Mouse (Mus musculus): ENCODE results near the gene Pirb.
"Not testable (repeated sequence)": the region's sequence is repeated elsewhere in the genome, so short reads cannot be mapped to it uniquely, and the experiment has no call there.

The Pirb gene

DNA sequence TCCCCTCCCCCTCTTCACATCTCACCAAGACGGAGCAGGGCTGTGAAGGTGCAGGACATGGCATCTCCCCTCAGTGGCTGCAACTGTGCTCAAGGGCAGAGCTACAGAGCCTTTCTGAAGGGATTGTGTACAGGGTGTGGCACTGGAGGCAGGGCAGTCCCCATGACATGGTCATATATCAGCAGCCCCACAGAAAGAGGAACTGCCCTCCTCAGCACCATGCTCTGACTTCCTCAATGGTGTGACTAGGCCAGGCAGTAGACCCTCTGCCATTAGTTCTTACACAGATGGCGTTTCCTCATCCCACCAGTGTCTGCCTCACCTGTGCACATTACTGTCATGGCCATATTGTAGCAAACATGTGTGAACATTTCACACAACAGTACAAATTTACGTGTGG, at the start of gene Pirb:
Gene Pirb, minus strand, starts transcription at position 124 of the 400 bp plus-strand sequence.
- not testable (repeated sequence) for DNase-seq (ENCODE audit: low spot score)

DNA sequence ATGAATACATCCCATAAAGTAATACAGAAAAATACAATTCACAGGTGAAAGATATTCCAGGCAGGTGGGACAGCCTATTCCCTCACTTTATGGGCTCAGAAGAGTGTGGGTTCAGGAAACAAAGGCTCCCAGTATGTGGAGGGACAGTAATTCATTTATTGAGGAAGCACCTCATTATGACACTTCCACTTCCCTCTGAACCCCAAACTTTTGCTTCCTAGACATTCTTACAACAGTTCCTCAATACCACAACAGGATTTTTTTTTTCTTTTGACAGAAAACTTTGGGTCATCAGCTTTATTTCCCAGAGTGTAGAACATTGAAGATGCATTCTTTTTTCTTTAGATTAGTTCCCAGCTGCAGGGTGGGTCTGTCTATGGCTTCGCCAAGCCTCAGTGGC, 12.5 kb upstream of the Pirb start:
- not testable (repeated sequence) for DNase-seq (ENCODE audit: low spot score)

DNA sequence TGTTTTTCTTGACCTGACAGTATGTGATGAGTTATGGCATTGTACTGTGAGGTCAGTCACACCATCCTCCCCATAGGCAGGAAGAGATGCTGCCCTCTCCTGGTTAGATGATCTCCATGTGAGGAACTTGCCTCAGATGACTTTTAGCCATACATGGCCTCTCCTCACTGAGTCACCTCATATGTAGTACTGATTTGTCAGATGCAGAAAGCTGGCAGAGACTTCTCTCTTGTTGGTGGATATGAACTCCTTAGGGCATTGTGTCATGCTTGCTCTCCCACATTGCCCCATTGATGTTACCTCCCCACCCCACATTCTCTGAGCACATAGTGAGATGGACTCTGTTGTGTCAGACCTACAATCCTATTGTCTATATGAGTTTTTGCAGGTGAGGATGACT, 5.3 kb upstream of the Pirb start:
- not testable (repeated sequence) for DNase-seq (ENCODE audit: low spot score)

DNA sequence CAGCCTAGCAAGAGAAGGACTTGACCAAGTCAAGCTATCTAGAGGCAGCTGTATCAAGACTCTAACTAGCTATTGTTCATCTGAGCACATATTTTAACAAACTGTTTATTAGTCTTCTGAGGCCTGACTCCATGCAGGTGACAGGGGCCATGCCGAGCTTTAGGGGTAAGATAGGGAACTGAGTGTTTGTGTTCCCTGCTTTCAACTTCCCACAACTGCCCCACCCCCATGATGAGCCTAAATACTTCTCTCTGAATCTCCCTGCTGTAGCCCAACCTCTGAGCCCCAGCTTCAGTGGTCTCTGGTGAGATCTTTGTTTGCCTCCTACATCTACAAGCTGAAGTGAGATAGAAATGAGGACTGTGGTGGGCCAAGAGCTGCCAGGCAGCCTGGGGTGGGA, 4.9 kb downstream of the Pirb start:
- no peak for DNase-seq (ENCODE audit: low spot score)

DNA sequence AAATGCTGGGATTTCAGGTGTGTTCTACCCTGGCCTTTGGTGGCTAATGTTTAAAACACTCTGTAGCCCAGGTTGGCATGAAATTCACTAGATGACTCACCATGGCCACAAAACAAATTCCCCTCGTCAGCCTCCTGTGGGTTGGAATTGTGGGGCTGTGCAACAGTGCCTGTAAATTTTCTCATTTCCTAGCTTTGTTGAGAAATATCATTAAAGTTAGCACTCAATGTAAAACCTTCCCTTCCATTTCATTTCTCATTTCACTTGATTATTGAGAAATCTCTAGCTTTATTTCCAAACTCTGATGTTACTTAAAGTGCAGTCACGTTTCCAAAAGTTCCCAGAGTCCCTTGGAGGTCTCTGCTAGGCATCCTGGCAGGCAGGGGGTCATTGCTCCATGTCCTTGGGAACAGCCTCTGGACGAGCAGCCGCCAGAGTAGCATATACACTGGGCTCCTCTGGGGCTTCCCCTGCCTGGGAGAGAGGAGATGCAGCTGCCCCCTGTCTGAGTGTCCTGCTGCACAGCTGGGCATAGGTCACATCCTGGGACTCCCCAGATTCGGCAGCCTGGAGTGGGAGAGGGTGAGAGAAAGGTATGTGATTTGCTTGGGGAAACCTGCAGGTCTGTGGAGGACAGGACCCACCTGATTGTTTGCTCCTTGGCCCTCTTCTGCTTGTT, 7.8 kb downstream of the Pirb start:
- no peak for DNase-seq (ENCODE audit: low spot score)

DNA sequence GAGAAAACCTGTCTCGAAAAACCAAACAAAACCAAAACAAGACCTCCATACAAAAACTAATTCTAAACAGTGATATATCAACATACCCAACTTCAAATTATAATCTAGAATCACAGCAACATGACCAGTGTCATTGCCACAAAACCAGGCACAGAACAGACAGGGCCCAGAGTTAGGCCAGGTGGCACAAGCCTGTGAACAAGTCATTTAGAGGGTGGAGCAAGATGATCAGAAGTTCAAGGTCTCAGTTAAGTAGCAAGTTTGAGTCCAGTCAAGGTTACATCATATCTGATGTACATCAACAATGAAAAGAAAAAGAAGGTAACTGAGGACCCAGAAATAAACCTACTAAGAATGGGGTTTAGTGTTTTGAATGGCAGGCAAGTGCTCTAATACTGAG, 11.2 kb downstream of the Pirb start:
- no peak for DNase-seq (ENCODE audit: low spot score)

DNA sequence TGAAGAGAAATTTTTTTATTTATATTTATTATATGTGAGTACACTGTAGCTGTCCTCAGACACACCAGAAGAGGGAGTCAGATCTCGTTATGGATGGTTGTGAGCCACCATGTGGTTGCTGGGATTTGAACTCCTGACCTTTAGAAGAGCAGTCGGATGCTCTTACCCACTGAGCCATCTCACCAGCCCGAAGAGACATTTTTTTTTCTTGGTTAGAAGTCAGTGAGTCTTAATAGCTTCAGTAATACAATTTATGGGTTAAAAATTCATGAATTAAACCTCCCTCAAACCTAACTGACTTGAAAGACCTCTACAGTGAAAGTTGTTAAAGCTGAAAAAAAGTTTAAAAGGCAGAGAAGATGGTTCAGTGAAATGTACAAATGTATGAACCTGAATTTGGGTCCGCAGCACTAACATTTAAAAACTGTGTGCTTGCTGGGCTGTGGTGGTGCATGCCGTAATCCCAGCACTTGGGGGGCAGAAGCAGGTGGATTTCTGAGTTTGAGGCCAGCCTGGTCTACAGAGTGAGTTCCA, 11.7 kb downstream of the Pirb start:
- DNase-seq (ENCODE audit: low spot score), result not testable (repeated sequence)

DNA sequence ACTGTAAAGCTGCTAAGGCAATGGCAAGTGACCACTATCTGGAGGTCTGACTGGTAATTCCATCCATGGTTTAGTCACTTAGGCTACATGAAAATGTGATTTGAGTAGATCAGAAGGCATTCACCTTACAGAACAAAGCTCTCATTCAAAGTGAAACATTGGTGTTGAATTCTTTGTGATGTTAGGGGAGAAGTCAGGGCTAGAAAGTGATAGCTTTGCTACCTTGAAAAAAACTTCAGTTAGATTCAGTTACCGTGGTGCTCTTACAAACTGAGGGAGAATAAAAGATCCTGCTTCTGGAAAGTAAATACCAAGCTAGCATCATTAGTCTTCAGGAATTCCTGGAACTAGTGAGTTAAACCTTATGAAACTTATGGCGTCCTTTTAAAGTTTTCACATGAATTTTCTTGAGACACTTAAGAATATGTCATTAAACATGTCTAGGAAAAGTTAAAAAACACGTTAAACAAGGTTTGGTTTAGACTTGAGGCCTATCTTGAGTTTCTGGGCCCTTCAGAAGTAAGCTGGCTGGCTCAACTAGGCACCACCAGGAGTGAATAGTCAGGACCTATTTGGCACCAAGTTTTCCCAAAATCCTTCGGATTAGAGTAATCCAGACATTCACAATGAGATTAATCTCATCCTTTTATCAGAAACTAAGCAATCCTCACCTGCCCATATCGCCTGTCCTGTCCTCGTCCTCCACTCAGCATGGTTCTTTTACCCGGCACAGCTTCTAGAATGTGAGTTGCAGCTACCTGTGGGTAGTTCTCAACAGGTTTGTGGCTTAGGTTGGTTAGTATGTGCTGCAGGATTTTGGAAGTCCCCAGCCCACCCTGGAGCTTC, 12.4 kb downstream of the Pirb start:
- DNase-seq (ENCODE audit: low spot score), result no peak

DNA sequence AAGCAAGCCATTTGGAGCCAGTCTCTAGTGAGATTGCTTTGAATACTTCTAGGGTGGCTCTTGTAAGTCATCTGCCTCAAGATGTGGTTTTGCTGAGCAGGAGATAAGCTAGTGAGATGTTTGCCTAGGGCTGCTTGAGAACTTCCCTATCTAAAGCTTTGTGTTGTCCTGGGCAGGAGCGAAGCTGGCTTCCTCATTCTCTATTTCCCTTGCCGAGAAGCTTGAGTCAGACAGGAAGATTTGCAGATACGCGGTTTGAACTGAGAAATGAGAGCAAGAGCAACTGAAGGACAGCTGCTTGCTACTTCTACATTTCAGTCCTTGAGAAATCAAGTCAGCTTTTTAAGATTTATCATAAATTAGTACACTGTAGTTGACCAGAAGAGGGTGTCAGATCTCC, 13.2 kb downstream of the Pirb start:
- no peak for DNase-seq (ENCODE audit: low spot score)

DNA sequence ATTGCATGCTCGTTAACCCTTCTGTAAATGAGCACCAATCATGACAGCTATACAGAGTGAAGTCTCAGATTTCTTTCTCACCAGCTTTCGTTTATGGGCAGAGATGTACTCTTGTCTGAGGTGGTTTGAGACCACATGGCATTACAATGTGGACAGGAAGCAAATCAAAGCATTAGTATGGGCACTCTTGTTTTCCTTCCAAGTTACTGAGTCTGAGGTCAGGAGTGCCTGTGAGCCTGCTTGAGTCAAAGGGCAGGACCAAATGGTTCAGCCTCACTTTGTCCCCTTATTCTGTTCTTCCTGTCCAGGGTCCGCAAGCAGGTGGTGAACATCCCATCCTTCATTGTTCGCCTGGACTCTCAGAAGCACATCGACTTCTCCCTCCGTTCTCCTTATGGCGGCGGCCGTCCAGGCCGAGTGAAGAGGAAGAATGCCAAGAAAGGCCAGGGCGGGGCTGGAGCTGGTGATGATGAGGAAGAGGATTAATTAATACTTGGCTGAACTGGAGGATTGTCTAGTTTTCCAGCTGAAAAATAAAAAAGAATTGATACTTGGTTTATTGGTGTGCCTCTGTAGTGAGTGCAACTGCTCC, 13.8 kb downstream of the Pirb start:
- DNase-seq (ENCODE audit: low spot score), result no peak

DNA sequence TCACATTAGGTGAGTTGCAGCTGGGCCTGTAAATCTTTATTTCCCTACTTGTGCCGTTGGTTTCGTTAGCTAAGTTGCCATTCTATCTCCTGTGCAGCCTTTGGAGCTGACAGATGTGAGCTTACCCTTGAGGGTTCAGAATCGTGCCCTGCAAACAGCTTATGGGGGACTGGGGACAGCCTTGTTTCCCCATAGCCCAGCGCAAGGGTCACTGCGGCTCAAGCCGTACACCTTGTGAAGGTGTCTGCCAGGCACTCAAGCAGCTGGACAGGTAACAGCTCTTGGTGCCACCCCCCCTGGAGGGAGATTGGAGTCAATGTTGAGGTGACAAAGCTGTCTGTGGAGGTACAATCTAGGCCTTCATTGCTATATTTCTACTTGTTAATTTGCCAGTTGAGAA, 14.3 kb downstream of the Pirb start:
- no peak for DNase-seq (ENCODE audit: low spot score)

DNA sequence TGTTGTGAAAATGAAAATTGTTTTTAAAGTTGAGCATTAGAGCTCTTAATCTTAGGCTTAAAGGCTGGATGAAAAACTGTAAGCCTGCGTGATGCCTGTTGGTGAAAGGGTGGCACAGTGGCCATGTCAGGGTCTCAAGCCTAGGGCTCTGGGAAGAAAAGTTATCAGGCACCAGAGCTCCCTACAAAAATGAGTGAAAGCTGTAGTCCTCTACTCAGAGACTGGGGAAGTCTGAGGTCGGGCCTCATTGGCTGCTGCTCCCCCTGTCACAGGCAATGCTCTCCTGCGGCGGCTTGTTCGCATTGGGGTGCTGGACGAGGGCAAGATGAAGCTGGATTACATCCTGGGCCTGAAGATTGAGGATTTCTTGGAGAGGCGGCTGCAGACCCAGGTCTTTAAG, 14.7 kb downstream of the Pirb start:
- DNase-seq (ENCODE audit: low spot score), result not testable (repeated sequence)

DNA sequence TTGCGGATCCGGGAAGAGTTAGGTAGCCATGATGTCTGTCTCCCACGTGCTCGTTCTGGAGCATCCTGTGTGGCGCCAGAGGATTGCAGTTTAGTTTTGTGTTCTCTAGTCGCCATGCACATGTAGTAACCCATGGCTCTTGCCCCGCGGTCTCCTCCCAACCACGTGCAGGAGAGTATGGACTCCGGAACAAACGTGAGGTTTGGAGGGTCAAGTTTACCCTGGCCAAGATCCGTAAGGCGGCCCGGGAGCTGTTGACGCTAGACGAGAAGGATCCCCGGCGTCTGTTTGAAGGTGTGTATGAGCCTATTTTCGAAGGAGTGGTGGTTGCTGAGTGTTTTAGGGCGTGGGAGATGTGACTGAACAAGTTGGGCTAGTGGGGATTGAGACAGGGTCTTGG, 15.7 kb downstream of the Pirb start:
- no peak for DNase-seq (ENCODE audit: low spot score)

DNA sequence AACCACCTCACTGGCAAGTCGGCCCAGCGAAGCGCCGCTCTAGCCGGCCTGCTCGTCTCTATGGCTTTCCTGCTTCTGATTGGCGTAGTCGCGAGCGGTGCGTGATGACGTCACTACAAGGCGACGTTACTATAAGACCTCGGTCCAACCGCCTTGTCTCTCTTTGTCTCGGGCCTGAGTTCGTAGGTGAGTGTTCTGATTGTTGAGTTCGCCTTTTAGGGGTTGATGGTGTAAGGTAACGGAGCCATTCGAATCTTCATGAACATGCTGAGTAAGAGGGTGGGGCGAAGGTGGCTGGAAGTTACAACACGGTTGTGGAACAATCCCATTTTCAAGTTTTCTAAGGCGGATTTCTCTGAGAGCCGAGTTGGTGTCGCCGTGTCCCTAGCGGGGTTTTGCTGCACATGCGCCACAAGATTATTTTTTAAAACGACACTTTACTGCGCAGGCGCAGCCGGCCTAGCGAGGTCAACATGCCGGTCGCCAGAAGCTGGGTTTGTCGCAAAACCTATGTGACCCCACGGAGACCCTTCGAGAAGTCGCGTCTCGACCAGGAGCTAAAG, 16.2 kb downstream of the Pirb start, which contains the start of gene Rps9:
Gene Rps9, plus strand, starts transcription at position 115 of the 563 bp plus-strand sequence.
- DNase-seq (ENCODE audit: low spot score), result peak; percentile 95

DNA sequence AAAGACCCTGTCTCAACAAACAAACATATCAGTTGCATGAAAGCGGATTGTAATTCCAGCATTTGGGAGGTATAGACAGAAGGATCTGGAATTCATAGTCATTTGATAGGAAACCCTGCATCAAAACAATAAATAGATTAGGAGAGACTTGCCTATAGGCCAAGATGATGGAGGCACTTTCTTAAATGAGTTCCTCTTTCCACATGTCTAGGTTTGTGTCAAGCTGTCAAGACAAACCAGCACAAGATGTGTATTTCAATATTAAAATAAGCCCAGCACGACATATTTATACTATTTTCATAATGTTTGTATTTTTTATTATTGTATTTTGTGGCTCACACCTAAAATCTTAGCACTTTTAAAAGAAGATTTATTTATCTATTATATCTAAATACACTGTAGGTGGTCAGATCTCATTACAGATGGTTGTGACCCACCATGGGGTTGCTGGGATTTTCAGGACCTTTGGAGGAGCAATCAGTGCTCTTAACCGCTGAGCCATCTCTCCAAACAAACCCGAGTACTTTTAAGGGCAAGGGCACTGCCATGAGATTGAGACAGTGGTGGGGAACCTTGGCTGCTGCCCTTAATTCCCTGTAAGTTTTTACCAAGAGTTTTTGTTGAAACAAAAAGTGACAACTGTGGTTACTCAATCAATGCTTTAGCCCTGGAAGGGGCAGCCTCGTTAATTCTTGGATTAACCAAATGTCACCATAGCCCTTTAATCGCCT, 16.9 kb downstream of the Pirb start:
- DNase-seq (ENCODE audit: low spot score), result no peak

DNA sequence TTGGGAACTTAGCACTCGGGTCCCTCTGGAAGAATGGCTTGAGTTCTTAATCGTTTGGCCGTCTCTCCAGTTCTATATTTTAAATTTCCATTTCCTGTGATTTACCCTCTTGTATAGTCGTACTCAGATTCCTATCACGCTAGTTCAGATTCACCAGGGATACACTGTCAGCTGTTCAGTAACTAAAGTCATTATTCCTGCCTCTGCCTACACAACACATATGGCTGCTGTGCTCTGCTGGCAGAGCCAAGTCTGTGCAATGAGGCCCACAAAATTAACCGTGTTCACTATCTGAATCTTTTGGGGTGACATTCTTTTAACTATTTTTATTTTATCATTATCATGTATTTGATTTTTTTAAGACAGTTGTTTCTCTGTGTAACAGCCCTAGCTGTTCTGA, 21.7 kb downstream of the Pirb start:
- no peak for DNase-seq (ENCODE audit: low spot score)

DNA sequence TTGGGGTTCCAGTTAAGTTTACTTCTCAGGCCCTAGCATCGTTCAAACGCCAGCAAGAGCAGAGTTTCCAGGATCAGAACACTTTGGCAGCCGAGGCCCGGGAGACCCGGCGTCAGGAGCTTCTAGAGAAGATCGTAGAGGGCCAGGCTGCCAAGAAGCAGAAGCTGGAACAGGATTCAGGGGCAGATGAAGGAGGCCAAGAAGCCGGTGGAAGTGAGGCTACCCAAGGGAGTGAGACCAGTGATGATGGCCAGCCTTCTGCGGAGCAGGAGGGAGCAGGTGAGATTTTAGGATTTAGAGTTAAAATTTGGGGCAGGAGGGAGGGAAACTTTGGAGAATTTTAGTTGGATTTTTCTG, 25.3 kb downstream of the Pirb start:
- not testable (repeated sequence) for DNase-seq (ENCODE audit: low spot score)

DNA sequence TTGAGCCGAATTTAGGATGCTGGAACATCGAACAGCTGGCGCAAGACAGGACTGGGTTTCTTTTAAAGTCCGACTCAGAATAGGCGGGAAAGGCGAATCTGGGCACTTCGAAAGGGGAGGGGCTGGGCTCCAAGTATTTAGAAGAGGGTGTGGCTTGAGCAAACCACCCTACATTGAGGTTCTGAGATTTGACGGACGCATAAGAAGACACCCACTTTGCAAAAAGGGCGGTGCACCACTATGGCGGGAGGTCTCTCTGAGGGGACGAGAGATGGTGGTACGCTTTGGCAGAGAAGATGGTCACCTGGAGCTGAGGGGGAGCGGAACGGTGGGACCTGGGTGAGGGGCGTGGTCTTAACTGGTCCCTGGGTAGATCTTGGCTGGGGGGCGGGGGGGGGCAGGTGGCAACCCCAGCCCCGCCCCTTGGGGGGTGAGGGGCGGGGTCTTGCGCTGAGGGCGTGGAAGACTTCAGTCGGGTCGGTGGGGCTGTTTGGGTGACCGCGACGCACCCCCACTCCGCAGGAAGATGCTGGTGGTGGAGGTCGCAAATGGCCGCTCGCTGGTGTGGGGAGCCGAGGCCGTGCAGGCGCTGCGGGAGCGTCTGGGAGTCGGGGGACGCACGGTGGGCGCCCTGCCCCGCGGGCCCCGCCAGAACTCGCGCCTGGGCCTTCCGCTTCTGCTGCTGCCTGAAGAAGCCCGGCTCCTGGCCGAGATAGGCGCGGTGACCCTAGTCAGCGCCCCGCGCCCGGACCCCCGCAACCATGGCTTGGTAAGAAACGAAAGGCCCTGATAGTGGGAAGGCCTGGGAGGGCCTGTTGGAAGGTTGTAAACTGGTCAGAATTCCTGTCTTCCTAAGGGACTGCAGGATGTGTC, 25.9 kb downstream of the Pirb start:
- DNase-seq (ENCODE audit: low spot score), result peak; percentile 67

DNA sequence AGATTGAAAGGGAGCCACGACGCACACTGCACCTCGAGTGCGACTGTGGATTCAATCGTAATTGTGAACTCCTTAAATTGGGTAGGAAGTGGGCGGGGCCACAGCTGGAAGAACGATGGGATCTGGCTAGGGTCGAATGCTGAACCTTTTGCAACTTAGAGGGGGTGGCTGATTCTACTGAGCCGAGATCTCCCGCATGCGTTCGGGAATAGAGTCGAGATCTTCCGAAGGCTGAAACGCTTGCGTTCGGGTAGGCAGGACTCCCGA, 26.4 kb downstream of the Pirb start:
- no peak for DNase-seq (ENCODE audit: low spot score)

DNA sequence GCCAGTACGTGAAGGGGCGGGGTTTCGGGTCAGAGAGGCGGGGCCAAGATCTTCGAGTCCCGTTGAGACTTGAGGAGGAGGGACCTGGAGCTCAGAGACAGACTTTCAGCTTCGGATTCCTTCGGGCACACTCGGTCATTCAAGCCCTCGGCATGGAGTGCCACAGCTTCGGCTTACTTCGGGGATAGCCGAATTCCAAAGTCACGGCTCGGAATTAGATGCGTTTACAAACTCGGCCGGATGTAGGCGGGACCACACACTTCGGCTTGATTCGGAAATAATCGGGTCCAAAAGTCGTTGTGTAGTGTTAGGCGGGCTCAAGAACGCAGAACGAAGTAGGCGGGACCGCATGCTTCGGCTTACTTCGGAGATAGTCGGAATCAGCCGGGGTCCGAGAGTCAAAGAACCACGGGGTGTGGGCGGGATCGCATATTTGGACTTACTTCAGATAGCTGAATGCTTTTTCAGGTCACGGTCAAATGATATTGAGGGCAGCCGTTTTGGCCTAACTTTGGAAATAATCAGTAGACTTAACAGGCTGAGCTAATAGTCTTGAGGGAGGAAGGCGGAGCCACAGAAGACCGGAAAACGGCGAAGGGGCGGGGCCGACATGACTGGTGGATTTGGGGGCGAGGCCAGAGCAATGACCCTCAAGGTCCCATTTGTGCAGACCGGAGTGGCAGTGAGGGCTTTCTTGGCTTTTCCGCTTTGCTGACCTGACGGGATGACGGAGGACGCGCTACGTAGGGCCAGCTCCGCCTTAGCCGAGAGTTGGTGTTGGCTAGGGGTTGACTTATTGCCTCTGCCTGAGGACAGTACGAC, 27.0 kb downstream of the Pirb start, which contains the start of gene Mboat7:
Gene Mboat7, minus strand, starts transcription at position 537 of the 822 bp plus-strand sequence.
- peak; percentile 97 for DNase-seq (ENCODE audit: low spot score)

Measured in T-cell, adult 2 months (primary cell).